Mouse (Mus musculus) kidney, adult 18-20 months (tissue): ENCODE measurements at regions not wholly inside any gene's neighbourhood (a gene's known extent, or its start where the extent isn't known, plus 50 kb on each side); places are given as distances from the start of the nearest gene placed in this dataset.
A peak's percentile ranks its signal among the peaks of the same experiment; 100 is the strongest.

ENCODE experiments used
- DNase-seq: peaks from one replicate; pipeline ENCODE4 v3.0.0; 2021

GRCm38 (mm10) chr5:50820674-50821073 lies 746.9 kb downstream of the Ppargc1a start:
- no peak for DNase-seq

- no peak for DNase-seq
Measured at GRCm38 (mm10) chr5:50819959-50820358, 747.6 kb downstream of the Ppargc1a start.

GRCm38 (mm10) chr5:50795310-50795709 lies 736.5 kb upstream of the Adgra3 start:
- no peak for DNase-seq

- DNase-seq = no peak
Measured at GRCm38 (mm10) chr5:50794453-50795169, 735.8 kb upstream of the Adgra3 start.

- DNase-seq = no peak
Measured at GRCm38 (mm10) chr5:50793558-50793957, 734.8 kb upstream of the Adgra3 start.

GRCm38 (mm10) chr5:50785273-50785672 lies 726.5 kb upstream of the Adgra3 start:
- DNase-seq = no peak

GRCm38 (mm10) chr5:50779138-50779537 lies 720.3 kb upstream of the Adgra3 start:
- no peak for DNase-seq

GRCm38 (mm10) chr5:50778221-50778620 lies 719.4 kb upstream of the Adgra3 start:
- no peak for DNase-seq

- DNase-seq = no peak
Measured at GRCm38 (mm10) chr5:50762261-50762660, 703.5 kb upstream of the Adgra3 start.

GRCm38 (mm10) chr5:50760386-50760785 lies 701.6 kb upstream of the Adgra3 start:
- DNase-seq = no peak

GRCm38 (mm10) chr5:50752766-50753165 lies 694.0 kb upstream of the Adgra3 start:
- peak; percentile 11 for DNase-seq

- DNase-seq = no peak
Measured at GRCm38 (mm10) chr5:50751358-50751757, 692.6 kb upstream of the Adgra3 start.

GRCm38 (mm10) chr5:50743030-50743429 lies 684.2 kb upstream of the Adgra3 start:
- no peak for DNase-seq

GRCm38 (mm10) chr5:50733711-50734110 lies 674.9 kb upstream of the Adgra3 start:
- no peak for DNase-seq

GRCm38 (mm10) chr5:50728337-50729003 lies 669.7 kb upstream of the Adgra3 start:
- no peak for DNase-seq

- no peak for DNase-seq
Measured at GRCm38 (mm10) chr5:50706945-50707663, 648.3 kb upstream of the Adgra3 start.

- DNase-seq = no peak
Measured at GRCm38 (mm10) chr5:50698084-50698483, 639.3 kb upstream of the Adgra3 start.

- DNase-seq = no peak
Measured at GRCm38 (mm10) chr5:50697588-50697987, 638.8 kb upstream of the Adgra3 start.

GRCm38 (mm10) chr5:50688362-50688761 lies 629.6 kb upstream of the Adgra3 start:
- DNase-seq = no peak

- no peak for DNase-seq
Measured at GRCm38 (mm10) chr5:50683966-50684365, 625.2 kb upstream of the Adgra3 start.

GRCm38 (mm10) chr5:50636539-50636938 lies 577.7 kb upstream of the Adgra3 start:
- DNase-seq = no peak

- DNase-seq = no peak
Measured at GRCm38 (mm10) chr5:50626648-50627047, 567.8 kb upstream of the Adgra3 start.

- DNase-seq = no peak
Measured at GRCm38 (mm10) chr5:50624206-50624605, 565.4 kb upstream of the Adgra3 start.
